Mouse (Mus musculus): ENCODE results near the gene Hist1h4a. TPM values are rescaled to one million over a fixed set of nuclear protein-coding genes. Genes with fewer than 3 reads are reported as not detected.
"Not testable (repeated sequence)": the region's sequence is repeated elsewhere in the genome, so short reads cannot be mapped to it uniquely, and the experiment has no call there.

Gene Hist1h4a
- polyA plus RNA-seq, 1 experiment from 2014 or later: not detected

GRCm38 (mm10) chr13:23769613-23770012, 8.6 kb upstream of the Hist1h4a start, which contains the start of gene Trim38:
TSS of gene Trim38 (plus strand) at chr13:23769913.
- H3K4me2 ChIP-seq (ENCODE audit: low read depth); H3K27me3 ChIP-seq (ENCODE audit: control insufficient read depth, insufficient read depth, low read length); H3K36me3 ChIP-seq (ENCODE audit: control insufficient read depth, insufficient read depth, low read length); H3K9ac ChIP-seq (ENCODE audit: low read length); H3K4me3 ChIP-seq (ENCODE audit: low read depth, low read length); H3K4me1 ChIP-seq (ENCODE audit: control insufficient read depth, insufficient read depth, low read length); H3K9me3 ChIP-seq (ENCODE audit: control insufficient read depth, low read length); H3K27ac ChIP-seq (ENCODE audit: low read depth, low read length); ATAC-seq (ENCODE audit: insufficient read depth, low FRiP score, low TSS enrichment); DNase-seq (ENCODE audit: low spot score): not testable (repeated sequence)
- 86% methylated on average over 2 of the region's 2 CpGs for WGBS

- WGBS: 46% methylated on average over 5 of the region's 5 CpGs
- DNase-seq (ENCODE audit: low spot score): no peak
- Histone ChIP-seq H3K36me3 (ENCODE audit: control insufficient read depth, insufficient read depth, low read length) (no peaks in the 10 kb centered on the region), H3K9ac (ENCODE audit: low read length) (no peak overlapping the region), H3K4me1 (ENCODE audit: control insufficient read depth, insufficient read depth, low read length) (no peaks in the 10 kb centered on the region), H3K27me3 (ENCODE audit: control insufficient read depth, insufficient read depth, low read length) (no peaks in the 10 kb centered on the region), H3K9me3 (ENCODE audit: control insufficient read depth, low read length) (no peaks in the 10 kb centered on the region), H3K4me3 (ENCODE audit: low read depth, low read length) (no peak overlapping the region), H3K4me2 (ENCODE audit: low read depth) (no peak overlapping the region), H3K27ac (ENCODE audit: low read depth, low read length) (no peak overlapping the region)
- ATAC-seq (ENCODE audit: insufficient read depth, low FRiP score, low TSS enrichment): no peak
Measured at GRCm38 (mm10) chr13:23768834-23769397, 7.9 kb upstream of the Hist1h4a start.

DNA sequence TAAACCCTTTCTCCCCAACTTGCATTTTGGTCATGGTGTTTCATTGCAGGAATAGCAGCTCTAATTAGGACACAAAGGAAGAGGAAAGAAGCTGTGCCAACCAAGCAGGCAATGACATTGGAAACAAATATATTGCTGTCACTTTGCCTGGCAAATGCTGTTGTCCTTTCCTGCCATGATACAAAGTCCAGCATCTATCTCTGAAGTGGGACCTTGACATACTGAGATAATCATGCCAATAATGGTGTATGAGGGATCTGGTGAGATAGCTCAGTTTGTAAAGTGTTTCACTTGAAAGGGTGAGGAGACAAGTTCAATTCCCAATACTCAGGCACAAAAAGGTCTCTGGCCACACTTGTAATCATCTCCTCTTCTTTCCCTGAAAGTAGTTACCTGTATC, 5.7 kb upstream of the Hist1h4a start:
- H3K27ac ChIP-seq (ENCODE audit: low read depth, low read length): no peak overlapping the region
- no peaks in the 10 kb centered on the region for H3K27me3 ChIP-seq (ENCODE audit: control insufficient read depth, insufficient read depth, low read length)
- H3K4me2 ChIP-seq (ENCODE audit: low read depth): no peak overlapping the region
- no peak overlapping the region for H3K9ac ChIP-seq (ENCODE audit: low read length)
- H3K9me3 ChIP-seq (ENCODE audit: control insufficient read depth, low read length): no peaks in the 10 kb centered on the region
- DNase-seq (ENCODE audit: low spot score): no peak
- ATAC-seq (ENCODE audit: insufficient read depth, low FRiP score, low TSS enrichment): no peak
- no peak overlapping the region for H3K4me3 ChIP-seq (ENCODE audit: low read depth, low read length)
- H3K36me3 ChIP-seq (ENCODE audit: control insufficient read depth, insufficient read depth, low read length): no peaks in the 10 kb centered on the region
- no peaks in the 10 kb centered on the region for H3K4me1 ChIP-seq (ENCODE audit: control insufficient read depth, insufficient read depth, low read length)

DNA sequence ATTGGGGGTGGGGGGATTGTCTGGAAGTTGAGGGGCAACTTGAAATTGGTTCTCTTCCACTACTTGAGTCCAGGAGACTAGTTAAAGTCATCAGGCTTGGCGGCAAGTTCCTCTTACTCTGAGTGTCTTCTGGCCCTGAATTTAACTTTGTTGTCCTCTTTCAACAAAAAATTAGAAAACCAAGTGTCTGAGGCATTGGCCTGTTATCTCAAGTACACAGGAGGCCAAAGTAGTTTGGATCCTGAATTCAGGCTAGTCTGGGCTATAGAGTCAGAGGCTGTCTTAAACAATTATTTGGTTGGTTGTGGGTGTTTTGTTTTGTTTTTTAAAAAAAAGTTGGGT, 4.1 kb upstream of the Hist1h4a start:
- Histone ChIP-seq H3K27ac (ENCODE audit: low read depth, low read length) (no peak overlapping the region), H3K4me2 (ENCODE audit: low read depth) (no peak overlapping the region), H3K4me1 (ENCODE audit: control insufficient read depth, insufficient read depth, low read length) (no peaks in the 10 kb centered on the region), H3K4me3 (ENCODE audit: low read depth, low read length) (no peak overlapping the region), H3K9me3 (ENCODE audit: control insufficient read depth, low read length) (no peaks in the 10 kb centered on the region), H3K9ac (ENCODE audit: low read length) (no peak overlapping the region), H3K27me3 (ENCODE audit: control insufficient read depth, insufficient read depth, low read length) (no peaks in the 10 kb centered on the region), H3K36me3 (ENCODE audit: control insufficient read depth, insufficient read depth, low read length) (no peaks in the 10 kb centered on the region)
- 83% methylated on average over 1 of the region's 1 CpGs for WGBS
- DNase-seq (ENCODE audit: low spot score): no peak
- no peak for ATAC-seq (ENCODE audit: insufficient read depth, low FRiP score, low TSS enrichment)

GRCm38 (mm10) chr13:23764324-23765171, 3.5 kb upstream of the Hist1h4a start:
- H3K27me3 ChIP-seq (ENCODE audit: control insufficient read depth, insufficient read depth, low read length): no peaks in the 10 kb centered on the region
- no peaks in the 10 kb centered on the region for H3K36me3 ChIP-seq (ENCODE audit: control insufficient read depth, insufficient read depth, low read length)
- ATAC-seq (ENCODE audit: insufficient read depth, low FRiP score, low TSS enrichment) (no peak), DNase-seq (ENCODE audit: low spot score) (no peak)
- H3K27ac ChIP-seq (ENCODE audit: low read depth, low read length): peak overlapping the region; percentile 88
- WGBS: 34% methylated on average over 12 of the region's 12 CpGs
- H3K9me3 ChIP-seq (ENCODE audit: control insufficient read depth, low read length): no peaks in the 10 kb centered on the region
- H3K4me1 ChIP-seq (ENCODE audit: control insufficient read depth, insufficient read depth, low read length): no peaks in the 10 kb centered on the region; the same call in 1 of the 2 replicates
- H3K4me3 ChIP-seq (ENCODE audit: low read depth, low read length): peak overlapping the region; percentile 50
- H3K9ac ChIP-seq (ENCODE audit: low read length): peak overlapping the region; percentile 71
- peak overlapping the region; percentile 70 for H3K4me2 ChIP-seq (ENCODE audit: low read depth)

- Histone ChIP-seq H3K4me1 (ENCODE audit: control insufficient read depth, insufficient read depth, low read length) (no peaks in the 10 kb centered on the region; the same call in 1 of the 2 replicates), H3K27ac (ENCODE audit: low read depth, low read length) (peak within 1 kb of the TSS; percentile 89), H3K4me3 (ENCODE audit: low read depth, low read length) (peak within 1 kb of the TSS; percentile 50), H3K9me3 (ENCODE audit: control insufficient read depth, low read length) (no peaks in the 10 kb centered on the region), H3K27me3 (ENCODE audit: control insufficient read depth, insufficient read depth, low read length) (no peaks in the 10 kb centered on the region), H3K36me3 (ENCODE audit: control insufficient read depth, insufficient read depth, low read length) (no peaks in the 10 kb centered on the region), H3K4me2 (ENCODE audit: low read depth) (peak within 1 kb of the TSS; percentile 70), H3K9ac (ENCODE audit: low read length) (peak within 1 kb of the TSS; percentile 71)
- DNase-seq (ENCODE audit: low spot score) (peak; percentile 91), ATAC-seq (ENCODE audit: insufficient read depth, low FRiP score, low TSS enrichment) (peak; percentile 70; the same call in 1 of the 2 replicates)
- 4% methylated on average over 34 of the region's 34 CpGs for WGBS
Measured at GRCm38 (mm10) chr13:23763586-23764323, 2.7 kb upstream of the Hist1h4a start, which contains the start of gene Hist1h1a. TSS of gene Hist1h1a (plus strand) at chr13:23763666.

DNA sequence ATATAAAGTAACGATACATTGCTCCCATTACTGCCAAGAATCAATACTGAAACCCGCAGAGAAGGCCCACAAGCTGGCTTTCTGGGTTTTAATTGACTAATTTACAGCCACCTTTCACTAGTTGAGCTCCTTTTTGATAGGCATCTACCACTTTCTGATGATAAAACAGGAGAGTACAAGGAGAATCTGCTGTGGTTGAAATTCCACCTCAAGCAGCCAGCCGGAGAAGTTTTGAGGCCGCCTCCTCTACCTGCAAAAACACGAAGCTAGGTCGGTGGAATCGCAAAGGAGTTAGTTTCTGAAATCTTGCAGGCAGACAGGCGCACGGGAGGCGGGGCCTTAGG, 2.2 kb upstream of the Hist1h4a start:
- Histone ChIP-seq H3K27ac (ENCODE audit: low read depth, low read length) (peak overlapping the region; percentile 89), H3K9ac (ENCODE audit: low read length) (peak overlapping the region; percentile 58), H3K4me2 (ENCODE audit: low read depth) (peak overlapping the region; percentile 70), H3K9me3 (ENCODE audit: control insufficient read depth, low read length) (no peaks in the 10 kb centered on the region), H3K4me1 (ENCODE audit: control insufficient read depth, insufficient read depth, low read length) (no peaks in the 10 kb centered on the region; the same call in 1 of the 2 replicates), H3K4me3 (ENCODE audit: low read depth, low read length) (peak overlapping the region; percentile 50), H3K27me3 (ENCODE audit: control insufficient read depth, insufficient read depth, low read length) (no peaks in the 10 kb centered on the region), H3K36me3 (ENCODE audit: control insufficient read depth, insufficient read depth, low read length) (no peaks in the 10 kb centered on the region)
- no peak for ATAC-seq (ENCODE audit: insufficient read depth, low FRiP score, low TSS enrichment)
- under 1% methylated on average over 10 of the region's 10 CpGs for WGBS
- no peak for DNase-seq (ENCODE audit: low spot score)

GRCm38 (mm10) chr13:23761871-23762821, 1.1 kb upstream of the Hist1h4a start, which contains the start of gene Hist1h3a:
TSS of gene Hist1h3a (minus strand) at chr13:23762386.
- H3K4me2 ChIP-seq (ENCODE audit: low read depth): peak within 1 kb of the TSS; percentile 70
- peak; percentile 58 for ATAC-seq (ENCODE audit: insufficient read depth, low FRiP score, low TSS enrichment)
- H3K27ac ChIP-seq (ENCODE audit: low read depth, low read length): peak within 1 kb of the TSS; percentile 89
- not testable (repeated sequence) for H3K9me3 ChIP-seq (ENCODE audit: control insufficient read depth, low read length); H3K4me1 ChIP-seq (ENCODE audit: control insufficient read depth, insufficient read depth, low read length); H3K36me3 ChIP-seq (ENCODE audit: control insufficient read depth, insufficient read depth, low read length); H3K27me3 ChIP-seq (ENCODE audit: control insufficient read depth, insufficient read depth, low read length)
- DNase-seq (ENCODE audit: low spot score): peak; percentile 54
- H3K9ac ChIP-seq (ENCODE audit: low read length): peak within 1 kb of the TSS; percentile 59
- WGBS: under 1% methylated on average over 30 of the region's 52 CpGs
- peak within 1 kb of the TSS; percentile 50 for H3K4me3 ChIP-seq (ENCODE audit: low read depth, low read length)

Measured in neural tube, embryonic 11.5 days (tissue).